Mouse (Mus musculus) hindbrain, embryonic 12.5 days (tissue): ENCODE data around the gene Gm21028. TPM values are rescaled to one million over a fixed set of nuclear protein-coding genes. Genes with fewer than 3 reads are reported as not detected.
"Not testable (repeated sequence)": the region's sequence is repeated elsewhere in the genome, so short reads cannot be mapped to it uniquely, and the experiment has no call there.

Experiments used
- ATAC-seq: fragments of 200-750 bp; cut with Nextera tagmentation; 2 replicates; pipeline ENCODE4 v1.8.0; 2017; ENCODE audit warnings: moderate TSS enrichment; ENCODE audit not compliant: low FRiP score
- H3K27ac ChIP-seq: fragments of 300-500 bp; sonication (generic); 2 replicates; pipeline ENCODE4 v1.5.1; 2016; ENCODE audit warnings: mild to moderate bottlenecking
- H3K27me3 ChIP-seq: fragments of 300-500 bp; sonication (generic); 2 replicates; pipeline ENCODE4 v1.6.1; 2016; ENCODE audit warnings: mild to moderate bottlenecking
- H3K36me3 ChIP-seq: fragments of 300-500 bp; sonication (generic); 2 replicates; pipeline ENCODE4 v1.6.1; 2016; ENCODE audit warnings: mild to moderate bottlenecking
- H3K4me1 ChIP-seq: fragments of 300-500 bp; sonication (generic); 2 replicates; pipeline ENCODE4 v1.6.1; 2016
- H3K4me2 ChIP-seq: fragments of 300-500 bp; sonication (generic); replicated peaks from 2 replicates; pipeline ENCODE4 v1.6.1; 2016; ENCODE audit warnings: mild to moderate bottlenecking
- H3K4me3 ChIP-seq: fragments of 300-500 bp; sonication (generic); 2 replicates; pipeline ENCODE4 v1.5.1; 2016; ENCODE audit warnings: mild to moderate bottlenecking
- H3K9ac ChIP-seq: fragments of 300-500 bp; sonication (generic); 2 replicates; pipeline ENCODE4 v1.6.1; 2016; ENCODE audit warnings: mild to moderate bottlenecking, moderate library complexity
- H3K9me3 ChIP-seq: fragments of 300-500 bp; sonication (generic); replicated peaks from 2 replicates; pipeline ENCODE4 v1.6.1; 2016; ENCODE audit warnings: mild to moderate bottlenecking
- WGBS: fragments of 180-500 bp; shearing (Covaris S2); methylation state at CpG from one replicate; pipeline ENCODE4 v1.1.7; 2016; 5-methylcytosine and 5-hydroxymethylcytosine counted together
- microRNA-seq: library from miRNA; unstranded; fragments of <30 nt; microRNA quantifications from one replicate; pipeline ENCODE4, GENCODE M21; 2017
- polyA plus RNA-seq: library from polyadenylated mRNA; unstranded; fragments of >200 nt; fragmentation: Nextera tagmentation; extraction: Ambion mirVana; gene quantifications from 2 replicates; pipeline ENCODE4 v1.2.1, GENCODE M21; 2016

The Gm21028 gene
- polyA plus RNA-seq = not detected in 2 replicates

DNA sequence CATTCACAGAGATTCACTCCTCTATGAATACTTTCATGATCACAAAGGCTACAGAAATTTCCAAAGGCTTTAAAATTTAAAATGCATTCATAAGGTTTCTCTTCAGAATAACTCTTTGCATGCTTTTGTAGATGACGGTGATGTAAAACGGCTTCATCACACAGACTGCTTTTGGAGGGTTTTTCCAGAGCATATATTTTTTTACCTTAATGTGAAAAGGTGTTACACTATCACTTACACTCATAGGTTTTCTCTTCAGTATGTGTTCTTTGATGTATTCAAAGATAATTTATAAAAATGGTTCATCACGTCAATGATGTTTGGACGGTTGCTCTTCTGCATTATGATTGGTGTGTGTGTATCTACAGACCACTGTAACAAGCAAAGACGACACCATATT lies at the start of gene Gm21028:
TSS of gene Gm21028 (minus strand) at position 101 of the 400 bp plus-strand sequence.
- Histone ChIP-seq H3K27ac (no peak within 1 kb of the TSS), H3K4me2 (no peak within 1 kb of the TSS), H3K36me3 (no peaks in the 10 kb centered on the region), H3K4me3 (no peak within 1 kb of the TSS), H3K4me1 (no peaks in the 10 kb centered on the region), H3K9ac (no peak within 1 kb of the TSS), H3K27me3 (no peaks in the 10 kb centered on the region), H3K9me3 (peaks cover 75% of the 10 kb centered on the region)
- no peak for ATAC-seq
- 91% methylated on average over 5 of the region's 5 CpGs for WGBS

GRCm38 (mm10) chr7:42595666-42596065 lies 17.3 kb upstream of the Gm21028 start:
- H3K4me3 ChIP-seq, H3K9ac ChIP-seq, H3K27ac ChIP-seq, ATAC-seq, H3K4me1 ChIP-seq, H3K27me3 ChIP-seq, H3K36me3 ChIP-seq, H3K4me2 ChIP-seq: not testable (repeated sequence)
- peaks cover 51% of the 10 kb centered on the region for H3K9me3 ChIP-seq

DNA sequence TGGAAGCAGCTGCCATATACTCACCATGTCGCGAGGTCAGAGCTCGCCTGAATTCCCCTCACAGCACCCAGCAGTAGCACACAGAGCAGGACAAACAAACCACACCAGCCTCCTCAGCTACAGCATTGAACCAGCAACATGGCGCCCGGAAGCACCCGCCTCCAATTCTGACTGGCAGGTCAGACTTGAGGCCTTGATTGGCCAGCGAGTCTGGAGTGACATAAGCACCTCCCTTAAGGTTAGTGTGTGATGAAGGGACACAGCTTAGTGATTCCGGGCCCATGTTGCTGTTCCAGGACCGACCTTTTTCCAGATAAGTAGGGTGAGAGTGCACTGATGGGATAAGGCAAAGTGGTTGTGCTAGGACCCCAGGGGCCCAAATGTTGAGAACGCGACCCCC lies 14.0 kb upstream of the Gm21028 start, which contains the start of gene Zfp977:
TSS of gene Zfp977 (minus strand) at position 135 of the 400 bp plus-strand sequence.
- H3K27me3 ChIP-seq, H3K4me3 ChIP-seq, H3K9ac ChIP-seq, ATAC-seq, H3K27ac ChIP-seq, H3K36me3 ChIP-seq, H3K4me1 ChIP-seq, H3K4me2 ChIP-seq: not testable (repeated sequence)
- WGBS = 86% methylated on average over 11 of the region's 11 CpGs
- H3K9me3 ChIP-seq = peaks cover 43% of the 10 kb centered on the region

DNA sequence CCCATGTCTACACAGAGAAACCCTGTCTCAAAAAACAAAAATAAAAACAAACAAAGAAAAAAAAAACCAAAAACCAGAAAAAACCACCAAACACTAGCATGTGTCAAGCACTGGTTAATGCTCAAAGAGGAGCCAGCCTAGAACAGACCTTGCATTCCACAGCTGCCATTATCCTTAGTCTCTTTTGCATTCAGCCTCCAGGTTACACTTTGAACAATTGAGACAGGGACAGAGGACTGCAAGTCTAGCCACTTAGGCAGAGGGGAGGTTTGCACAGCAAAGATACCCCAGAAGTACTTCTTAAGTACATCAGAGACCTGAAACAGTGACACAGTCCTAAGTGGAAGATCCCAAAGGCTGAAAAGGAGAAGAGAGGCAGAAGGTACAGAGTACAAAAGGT lies 12.9 kb upstream of the Gm21028 start:
- H3K4me1 ChIP-seq, H3K9ac ChIP-seq, H3K27ac ChIP-seq, H3K27me3 ChIP-seq, H3K36me3 ChIP-seq, H3K4me3 ChIP-seq, ATAC-seq, H3K4me2 ChIP-seq: not testable (repeated sequence)
- peaks cover 49% of the 10 kb centered on the region for H3K9me3 ChIP-seq

DNA sequence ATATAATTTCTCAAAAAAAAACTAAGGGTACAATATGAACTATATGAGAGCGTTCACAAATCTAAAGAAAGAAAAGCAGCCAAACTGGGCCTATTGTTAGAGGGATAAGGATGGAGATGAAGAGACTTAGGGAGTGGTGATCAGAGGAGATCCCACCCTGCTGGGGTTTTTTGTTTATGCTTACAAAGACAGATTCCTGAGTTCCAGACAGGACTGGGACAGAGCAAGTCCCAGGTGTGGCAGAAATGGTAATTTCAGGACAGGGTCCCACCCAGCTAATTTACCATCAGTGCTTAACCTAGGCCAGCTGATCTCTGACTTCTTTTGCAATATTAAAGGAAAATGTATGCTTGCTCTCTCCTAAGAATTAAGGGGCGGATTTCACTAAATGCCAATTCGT lies 26.6 kb downstream of the Gm21028 start:
- no peak overlapping the region for H3K4me3 ChIP-seq
- H3K9ac ChIP-seq = no peak overlapping the region
- no peak overlapping the region for H3K4me2 ChIP-seq
- WGBS = 75% methylated on average over 3 of the region's 3 CpGs
- no peak overlapping the region for H3K27ac ChIP-seq
- peaks cover 21% of the 10 kb centered on the region for H3K9me3 ChIP-seq
- ATAC-seq = no peak
- no peaks in the 10 kb centered on the region for H3K36me3 ChIP-seq
- no peaks in the 10 kb centered on the region for H3K27me3 ChIP-seq
- H3K4me1 ChIP-seq = no peaks in the 10 kb centered on the region

Small RNA genes lying within 50 kb of the gene (microRNA-seq; reads per million reads assigned to microRNA genes)
- gene Gm24938 = not detected

Other genes starting within 250 kb of the Gm21028 start
- gene 4933421I07Rik, start 130.5 kb downstream of the Gm21028 start, polyA plus RNA-seq = not detected in 2 replicates
- 12.6 and 15.0 TPM in 2 replicates for gene Zfp141, start 72.8 kb downstream of the Gm21028 start, polyA plus RNA-seq
- gene Zfp977, start 14.0 kb upstream of the Gm21028 start, polyA plus RNA-seq = 0.83 and 1.6 TPM in 2 replicates
- gene Zfp976, start 64.0 kb upstream of the Gm21028 start, polyA plus RNA-seq = 3.4 and 3.7 TPM in 2 replicates
- 8.2 and 8.6 TPM in 2 replicates for gene Zfp975, start 114.2 kb upstream of the Gm21028 start, polyA plus RNA-seq
- not detected in 2 replicates for gene Gm17067, start 148.4 kb upstream of the Gm21028 start, polyA plus RNA-seq
- gene Vmn2r62, start 214.9 kb upstream of the Gm21028 start, polyA plus RNA-seq = not detected in 2 replicates